Mouse (Mus musculus) G1E (cell line): ENCODE data around the gene Col1a1.

Source experiments
- CTCF ChIP-seq: IDR thresholded peaks from 2 replicates; pipeline ENCODE4 v1.5.1; 2012; ENCODE audit warnings: low read depth, low read length, inconsistent platforms, mixed read lengths
- GATA1 ChIP-seq: IDR thresholded peaks from 2 replicates; pipeline ENCODE4 v1.6.1; 2012; ENCODE audit warnings: borderline replicate concordance, low read length, inconsistent platforms, mixed read lengths

GRCm38 (mm10) chr11:94926431-94926830 is 9.6 kb upstream of the Col1a1 start:
- TF ChIP-seq CTCF, result no peak
- no peak for TF ChIP-seq GATA1
